Mouse (Mus musculus) skeletal muscle tissue, postnatal 0 days (tissue): ENCODE data around the gene 2810021J22Rik. TPM values are rescaled to one million over a fixed set of nuclear protein-coding genes. Genes with fewer than 3 reads are reported as not detected.

Experiments used
- polyA plus RNA-seq: library from polyadenylated mRNA; unstranded; fragments of >200 nt; fragmentation: Nextera tagmentation; extraction: Ambion mirVana; gene quantifications from 2 replicates; pipeline ENCODE4 v1.2.1, GENCODE M21; 2015

2810021J22Rik gene
- polyA plus RNA-seq: 2.0 and 2.2 TPM in 2 replicates

GRCm38 (mm10) chr11:58867039-58867953 is at the start of gene 2810021J22Rik:
2810021J22Rik (plus strand) TSS chr11:58867216.

GRCm38 (mm10) chr11:58828937-58829336 is 38.1 kb upstream of the 2810021J22Rik start, which contains the start of gene Olfr312:
Olfr312 (plus strand) TSS chr11:58829237.

DNA sequence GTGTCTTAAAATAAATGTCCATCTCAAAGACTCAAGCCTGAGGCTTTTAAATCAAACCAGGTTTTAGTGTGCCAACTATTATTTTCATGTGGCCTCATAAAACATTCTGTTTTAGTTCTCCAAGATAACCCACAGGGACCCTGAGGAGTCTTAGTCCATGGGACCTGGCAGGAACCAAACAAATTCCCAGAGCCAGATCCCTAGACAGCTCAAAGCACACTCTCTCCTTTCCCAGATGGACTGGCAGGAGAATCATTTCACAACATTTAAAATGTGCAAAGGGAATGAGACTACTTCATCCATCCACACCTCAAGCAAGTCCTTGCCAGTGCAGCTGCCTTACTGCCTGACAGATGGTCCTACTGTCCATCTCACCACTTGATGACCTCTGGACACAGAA is 28.1 kb upstream of the 2810021J22Rik start, which contains the start of gene Olfr311:
Gene Olfr311, plus strand, starts transcription at position 301 of the 400 bp plus-strand sequence.

DNA sequence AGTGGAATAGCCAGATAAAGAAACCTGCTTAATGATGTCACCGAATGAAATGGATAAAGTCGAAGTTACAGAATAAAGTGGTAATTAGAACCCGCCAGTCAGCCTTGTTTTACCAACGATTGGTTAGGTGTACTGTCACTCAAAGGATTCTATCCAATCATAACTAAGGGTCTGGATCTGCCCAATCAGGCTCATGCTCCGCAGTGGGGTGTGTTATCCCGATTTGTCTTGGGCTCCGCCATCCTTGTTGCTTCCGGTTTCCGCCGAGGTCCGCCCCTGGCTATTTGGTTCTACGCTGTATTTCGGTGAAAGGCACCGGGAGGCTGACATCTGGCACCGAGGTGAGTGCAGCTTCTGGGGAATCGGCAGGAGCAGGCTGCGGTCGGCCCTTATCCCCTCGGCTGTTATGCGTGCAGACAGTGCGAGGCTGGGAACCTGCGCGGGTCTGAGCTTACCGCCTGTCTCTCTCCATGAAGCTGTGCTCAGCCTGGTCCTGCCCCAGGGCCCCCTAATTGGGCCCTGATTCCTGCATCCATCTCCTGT is 20.0 kb upstream of the 2810021J22Rik start, which contains the start of gene Gm12258:
Gene Gm12258, plus strand, starts transcription at position 240 of the 543 bp plus-strand sequence.

DNA sequence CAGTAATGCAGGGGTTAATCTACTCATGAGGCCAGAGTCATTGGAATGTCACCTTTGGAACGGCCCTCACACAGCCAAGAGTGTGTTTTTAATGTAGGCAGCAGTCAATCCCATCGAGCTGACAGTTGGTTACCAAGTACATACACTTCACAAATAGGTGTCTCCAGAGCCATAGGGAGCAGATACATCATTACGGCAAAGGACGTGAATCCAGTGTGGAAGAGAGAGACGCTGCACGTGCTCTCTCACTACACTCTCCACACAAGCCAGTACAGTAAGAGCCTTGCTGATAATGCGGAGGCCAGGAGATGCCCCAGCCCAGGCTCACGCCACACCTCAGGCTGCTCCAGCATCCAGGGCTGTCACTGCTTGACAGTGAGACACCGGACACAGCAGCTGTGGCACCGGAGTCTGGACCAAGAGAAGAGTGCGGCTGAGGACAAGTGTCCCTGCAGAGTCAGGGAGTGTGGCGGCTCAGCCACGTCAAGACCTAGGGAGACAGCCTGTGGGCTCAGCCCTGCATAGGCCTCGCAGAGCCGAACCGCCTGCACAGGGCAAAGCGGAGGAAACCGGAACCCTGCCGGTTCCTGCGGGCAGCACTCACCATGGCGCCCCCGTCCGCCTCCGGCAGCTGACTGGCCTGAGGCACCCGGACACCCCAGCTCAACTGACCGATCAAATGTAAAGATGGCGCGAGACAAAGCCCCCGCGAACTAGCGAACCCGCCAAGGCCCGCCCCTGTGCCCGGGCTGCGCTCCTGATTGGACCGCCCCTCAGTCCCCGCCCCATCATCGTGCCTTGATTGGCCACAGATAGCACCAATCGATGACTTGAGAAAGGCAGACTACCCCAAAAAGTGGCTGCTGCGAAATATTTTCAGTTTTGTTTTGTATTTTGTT is 36.7 kb downstream of the 2810021J22Rik start, which contains the start of gene Zfp39:
Gene Zfp39, minus strand, starts transcription at position 715 of the 899 bp plus-strand sequence.

GRCm38 (mm10) chr11:58917745-58918366 is 50.8 kb downstream of the 2810021J22Rik start, which contains the start of gene Btnl10:
Btnl10 (plus strand) TSS chr11:58917908.

Other genes with a start within 250 kb of the 2810021J22Rik start
- gene Olfr323, start 236.7 kb upstream of the 2810021J22Rik start, polyA plus RNA-seq: not detected in 2 replicates
- gene Trim58, start 226.8 kb upstream of the 2810021J22Rik start, polyA plus RNA-seq: not detected in 2 replicates
- not detected in 2 replicates for gene Olfr322, start 208.4 kb upstream of the 2810021J22Rik start, polyA plus RNA-seq
- not detected in 2 replicates for gene Olfr320, start 186.1 kb upstream of the 2810021J22Rik start, polyA plus RNA-seq
- gene Olfr319, start 168.1 kb upstream of the 2810021J22Rik start, polyA plus RNA-seq: not detected in 2 replicates
- gene Olfr318, start 143.2 kb upstream of the 2810021J22Rik start, polyA plus RNA-seq: not detected in 2 replicates
- not detected in 2 replicates for gene Olfr317, start 128.0 kb upstream of the 2810021J22Rik start, polyA plus RNA-seq
- not detected in 2 replicates for gene Olfr316, start 114.5 kb upstream of the 2810021J22Rik start, polyA plus RNA-seq
- not detected in 2 replicates for gene Olfr315, start 94.0 kb upstream of the 2810021J22Rik start, polyA plus RNA-seq
- not detected in 2 replicates for gene Olfr314, start 84.3 kb upstream of the 2810021J22Rik start, polyA plus RNA-seq
- gene Fam183b, start 65.3 kb upstream of the 2810021J22Rik start, polyA plus RNA-seq: 1.3 and 1.9 TPM in 2 replicates
- gene Olfr313, start 52.2 kb upstream of the 2810021J22Rik start, polyA plus RNA-seq: not detected in 2 replicates
- gene Olfr312, start 38.0 kb upstream of the 2810021J22Rik start, polyA plus RNA-seq: not detected in 2 replicates
- not detected in 2 replicates for gene Olfr311, start 28.0 kb upstream of the 2810021J22Rik start, polyA plus RNA-seq
- 2.0 TPM in 2 replicates for gene Gm12258, start 20.1 kb upstream of the 2810021J22Rik start, polyA plus RNA-seq
- 3.0 and 3.2 TPM in 2 replicates for gene Zfp39, start 37.0 kb downstream of the 2810021J22Rik start, polyA plus RNA-seq
- gene Btnl10, start 50.7 kb downstream of the 2810021J22Rik start, polyA plus RNA-seq: not detected in 2 replicates
- 161 and 166 TPM in 2 replicates for gene Rnf187, start 71.7 kb downstream of the 2810021J22Rik start, polyA plus RNA-seq
- 2.4 and 2.5 TPM in 2 replicates for gene Hist3h2ba, start 81.7 kb downstream of the 2810021J22Rik start, polyA plus RNA-seq
- 15.6 and 17.7 TPM in 2 replicates for gene Hist3h2a, start 87.5 kb downstream of the 2810021J22Rik start, polyA plus RNA-seq
- gene Trim17, start 87.5 kb downstream of the 2810021J22Rik start, polyA plus RNA-seq: 0.08 and 0.10 TPM in 2 replicates
- gene Trim11, start 110.9 kb downstream of the 2810021J22Rik start, polyA plus RNA-seq: 13.7 and 15.2 TPM in 2 replicates